Mouse (Mus musculus) colon, adult 2 months (tissue): ENCODE results near the gene Selp. TPM values are rescaled to one million over a fixed set of nuclear protein-coding genes. Genes with fewer than 3 reads are reported as not detected.

Experiments used
- polyA plus RNA-seq: library from polyadenylated mRNA; depleted of rRNA; stranded (reverse); fragments of >200 nt; gene quantifications from 2 replicates; pipeline ENCODE4 v1.2.3, GENCODE M21; 2012; rRNA removed

Gene Selp
- polyA plus RNA-seq, result 0.65 and 3.2 TPM in 2 replicates

DNA sequence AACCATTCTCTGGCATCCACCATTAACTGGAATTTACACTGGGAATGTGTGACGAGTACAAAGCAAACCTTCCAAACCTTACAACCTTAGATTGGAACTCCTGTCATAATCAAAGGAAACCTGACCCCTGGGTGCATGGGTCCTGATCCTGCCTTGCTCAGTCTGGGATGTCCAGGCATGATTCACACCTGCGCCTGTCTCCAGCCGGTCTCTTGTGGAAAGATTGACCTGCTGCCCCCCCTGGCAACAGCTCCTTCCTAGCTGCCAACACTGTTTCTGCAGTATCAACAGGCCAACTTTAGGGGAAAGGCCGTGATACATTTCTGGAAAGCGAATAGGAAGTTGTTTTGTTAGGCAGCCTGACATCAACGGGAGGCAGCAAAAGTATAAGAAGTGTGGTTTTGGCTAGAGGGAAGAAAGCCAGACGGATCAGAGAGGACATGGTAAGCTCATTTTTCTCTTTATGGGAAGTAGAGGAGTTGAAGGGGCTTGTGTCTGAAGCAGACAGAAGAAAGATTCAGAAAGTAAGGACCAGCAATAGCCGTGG is at the start of gene Selp:
Selp (plus strand) TSS at position 318 of the 547 bp plus-strand sequence.

DNA sequence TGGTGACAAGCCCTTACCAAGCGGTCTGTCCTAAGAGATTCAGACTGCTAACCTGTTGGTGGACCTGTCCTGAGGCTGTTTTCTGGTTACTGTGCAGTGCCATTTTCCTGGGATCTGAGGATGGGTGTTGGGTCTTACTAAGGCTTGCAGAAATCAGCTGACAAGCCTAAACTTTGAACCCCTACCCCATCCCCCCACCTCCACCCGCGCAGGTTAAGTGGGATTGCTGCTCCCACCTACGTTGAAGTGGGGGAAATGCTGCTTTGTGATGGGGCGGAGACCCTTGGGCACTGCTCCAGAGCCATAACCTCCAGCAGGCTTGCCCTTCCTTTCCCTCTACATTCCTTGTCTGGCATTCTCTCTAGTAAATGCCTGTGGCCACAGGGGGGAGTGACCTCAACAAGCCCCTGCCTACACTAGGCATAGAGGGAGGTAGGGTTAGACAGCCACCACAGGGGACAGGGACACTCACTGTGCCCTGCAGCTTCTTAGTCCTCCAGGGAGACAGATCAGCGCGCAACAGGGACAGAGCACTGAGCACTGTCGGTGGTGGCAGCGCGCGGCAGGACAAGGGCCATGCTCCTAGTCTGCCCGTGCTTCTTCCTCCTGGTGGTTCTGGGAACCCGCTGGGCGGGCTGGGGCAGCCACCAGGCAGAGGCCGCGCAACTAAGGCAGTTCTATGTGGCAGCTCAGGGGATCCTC is 36.5 kb downstream of the Selp start, which contains the start of gene F5:
F5 (plus strand) TSS at position 452 of the 702 bp plus-strand sequence.

Other genes starting within 250 kb of the Selp start
- gene Scyl3, start 186.2 kb upstream of the Selp start, polyA plus RNA-seq, result 7.4 and 7.9 TPM in 2 replicates
- 0.69 and 0.78 TPM in 2 replicates for gene BC055324, start 120.5 kb upstream of the Selp start, polyA plus RNA-seq
- 0.16 and 0.51 TPM in 2 replicates for gene Mettl18, start 120.4 kb upstream of the Selp start, polyA plus RNA-seq
- 0.05 TPM in 2 replicates for gene Sele, start 67.0 kb upstream of the Selp start, polyA plus RNA-seq
- 0.33 and 1.4 TPM in 2 replicates for gene Sell, start 53.3 kb upstream of the Selp start, polyA plus RNA-seq
- 0.13 and 0.21 TPM in 2 replicates for gene F5, start 36.6 kb downstream of the Selp start, polyA plus RNA-seq
- 7.3 and 10.0 TPM in 2 replicates for gene Slc19a2, start 133.8 kb downstream of the Selp start, polyA plus RNA-seq
- gene Ccdc181, start 160.3 kb downstream of the Selp start, polyA plus RNA-seq, result 1.3 and 1.6 TPM in 2 replicates
- 4.5 and 4.7 TPM in 2 replicates for gene Nme7, start 188.9 kb downstream of the Selp start, polyA plus RNA-seq
- 1.6 and 2.0 TPM in 2 replicates for gene Blzf1, start 192.2 kb downstream of the Selp start, polyA plus RNA-seq